Mouse (Mus musculus) midbrain, embryonic 16.5 days (tissue): ENCODE measurements at regions not wholly inside any gene's neighbourhood (a gene's known extent, or its start where the extent isn't known, plus 50 kb on each side); places are given as distances from the start of the nearest gene placed in this dataset.
A peak's percentile ranks its signal among the peaks of the same experiment; 100 is the strongest.

Source experiments
- ATAC-seq: fragments of 200-750 bp; cut with Nextera tagmentation; 2 replicates; pipeline ENCODE4 v1.8.0; 2017; ENCODE audit warnings: moderate TSS enrichment
- H3K27ac ChIP-seq: fragments of 300-500 bp; sonication (generic); 2 replicates; pipeline ENCODE4 v1.5.1; 2014; ENCODE audit warnings: mild to moderate bottlenecking, low read length, mixed read lengths
- H3K27me3 ChIP-seq: fragments of 300-500 bp; sonication (generic); 2 replicates; pipeline ENCODE4 v1.6.1; 2014; ENCODE audit warnings: low read depth, low read length, mixed read lengths; ENCODE audit not compliant: control insufficient read depth, insufficient read depth
- H3K36me3 ChIP-seq: fragments of 300-500 bp; sonication (generic); 2 replicates; pipeline ENCODE4 v1.6.1; 2014; ENCODE audit warnings: mild to moderate bottlenecking, low read length, moderate library complexity, mixed read lengths; ENCODE audit not compliant: control insufficient read depth, insufficient read depth
- H3K4me1 ChIP-seq: fragments of 300-500 bp; sonication (generic); 2 replicates; pipeline ENCODE4 v1.6.1; 2014; ENCODE audit warnings: mild to moderate bottlenecking, low read length, mixed read lengths; ENCODE audit not compliant: control insufficient read depth, insufficient read depth
- H3K4me2 ChIP-seq: fragments of 300-500 bp; sonication (generic); 2 replicates; pipeline ENCODE4 v1.6.1; 2014; ENCODE audit warnings: mild to moderate bottlenecking, low read length, mixed read lengths
- H3K4me3 ChIP-seq: fragments of 300-500 bp; sonication (generic); 2 replicates; pipeline ENCODE4 v1.5.1; 2014; ENCODE audit warnings: low read depth, mild to moderate bottlenecking, low read length, moderate library complexity, mixed read lengths
- H3K9ac ChIP-seq: fragments of 300-500 bp; sonication (generic); 2 replicates; pipeline ENCODE4 v1.6.1; 2014; ENCODE audit warnings: low read depth, low read length, mixed read lengths
- H3K9me3 ChIP-seq: fragments of 300-500 bp; sonication (generic); replicated peaks from 2 replicates; pipeline ENCODE4 v1.6.1; 2014; ENCODE audit warnings: mild to moderate bottlenecking, low read length, mixed read lengths; ENCODE audit not compliant: control insufficient read depth, poor library complexity, severe bottlenecking
- WGBS: fragments of 180-500 bp; shearing (Covaris S2); extraction: QIAGEN DNeasy Blood & Tissue Kit; methylation state at CpG from one replicate; pipeline ENCODE4 v1.1.7; 2014; 5-methylcytosine and 5-hydroxymethylcytosine counted together

DNA sequence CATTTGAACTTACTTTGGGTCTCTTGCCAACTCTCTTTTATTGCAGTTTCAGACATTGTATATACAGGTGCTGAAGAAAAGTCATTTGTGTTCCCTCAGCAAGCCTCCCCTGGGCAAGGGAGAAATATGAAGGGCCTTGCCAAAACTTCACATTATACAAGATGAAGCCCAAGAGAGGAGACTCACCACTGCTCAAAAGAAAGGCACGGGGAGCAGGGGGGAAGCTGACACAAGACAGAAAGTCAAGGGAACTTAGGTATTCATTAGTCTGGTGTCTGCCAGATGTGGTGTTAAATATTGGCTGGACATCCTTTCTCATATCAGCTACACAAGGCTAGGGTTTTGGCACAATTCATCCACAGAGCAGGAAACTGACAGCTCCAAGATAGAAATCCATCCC is 272.0 kb downstream of the Sorl1 start:
- Histone ChIP-seq H3K27me3 (no peaks in the 10 kb centered on the region), H3K27ac (no peak overlapping the region), H3K9ac (no peak overlapping the region), H3K4me3 (no peak overlapping the region), H3K4me1 (peaks cover 2% of the 10 kb centered on the region; the same call in 1 of the 2 replicates), H3K9me3 (no peaks in the 10 kb centered on the region), H3K36me3 (no peaks in the 10 kb centered on the region), H3K4me2 (no peak overlapping the region)
- no peak for ATAC-seq
- WGBS = 86% methylated on average over 1 of the region's 1 CpGs

DNA sequence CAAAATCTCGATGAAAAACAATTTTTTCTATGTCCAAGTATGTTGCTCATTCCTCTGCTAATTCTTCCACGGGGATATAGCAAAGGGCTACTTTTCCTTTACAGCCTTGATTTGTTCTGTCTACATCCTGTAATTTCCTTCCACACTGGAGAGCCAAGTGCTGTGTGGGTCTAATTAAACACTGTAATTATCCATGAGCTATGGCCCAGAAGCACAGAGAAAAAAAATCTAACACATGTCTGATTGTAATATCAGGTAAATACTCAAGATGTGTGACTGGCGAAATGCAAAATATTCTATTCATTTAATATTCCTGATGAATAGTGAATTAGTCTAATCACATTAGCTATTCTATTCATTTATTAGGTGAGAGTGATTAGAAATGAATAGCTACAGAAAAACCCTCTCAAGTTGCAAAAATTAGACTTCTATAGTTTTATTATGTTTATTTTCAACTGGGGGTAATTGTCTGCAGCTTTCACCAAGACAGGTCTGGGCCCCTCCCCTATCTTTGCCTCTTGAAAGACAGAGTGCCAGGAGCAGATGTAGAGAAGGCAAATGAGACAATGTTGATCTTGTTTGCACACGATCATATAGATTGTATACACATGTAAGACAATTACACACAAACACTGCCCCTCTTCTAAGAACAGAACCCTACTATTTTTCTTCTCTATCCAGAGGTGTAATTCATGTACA is 274.3 kb downstream of the Sorl1 start:
- no peaks in the 10 kb centered on the region for H3K27me3 ChIP-seq
- no peaks in the 10 kb centered on the region for H3K4me1 ChIP-seq
- no peak overlapping the region for H3K4me2 ChIP-seq
- no peak for ATAC-seq
- 69% methylated on average over 4 of the region's 4 CpGs for WGBS
- H3K9ac ChIP-seq = no peak overlapping the region
- H3K36me3 ChIP-seq = no peaks in the 10 kb centered on the region
- no peak overlapping the region for H3K4me3 ChIP-seq
- H3K27ac ChIP-seq = no peak overlapping the region
- no peaks in the 10 kb centered on the region for H3K9me3 ChIP-seq

DNA sequence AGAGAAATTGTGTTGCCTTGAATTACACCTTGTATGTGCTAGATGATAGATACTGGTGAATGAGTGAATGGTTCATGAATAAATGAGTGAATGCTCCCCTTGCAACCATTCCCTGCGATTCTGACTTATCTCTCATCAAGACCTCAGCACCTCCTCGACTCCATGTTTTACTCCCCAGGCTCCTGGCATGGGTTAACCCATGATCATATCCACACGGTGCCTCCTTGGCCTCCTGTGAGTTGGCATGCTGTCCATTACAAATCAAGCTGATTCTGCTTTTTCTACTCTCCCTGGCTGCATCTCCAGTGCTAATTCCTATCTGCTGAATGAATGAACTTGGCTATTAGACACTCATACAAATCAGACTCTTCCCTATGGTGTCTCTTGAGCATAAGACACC is 279.5 kb downstream of the Sorl1 start:
- H3K36me3 ChIP-seq = no peaks in the 10 kb centered on the region
- no peak overlapping the region for H3K9ac ChIP-seq
- H3K4me3 ChIP-seq = no peak overlapping the region
- H3K9me3 ChIP-seq = no peaks in the 10 kb centered on the region
- no peaks in the 10 kb centered on the region for H3K4me1 ChIP-seq
- H3K4me2 ChIP-seq = no peak overlapping the region
- 89% methylated on average over 3 of the region's 3 CpGs for WGBS
- H3K27ac ChIP-seq = no peak overlapping the region
- no peaks in the 10 kb centered on the region for H3K27me3 ChIP-seq
- ATAC-seq = no peak

DNA sequence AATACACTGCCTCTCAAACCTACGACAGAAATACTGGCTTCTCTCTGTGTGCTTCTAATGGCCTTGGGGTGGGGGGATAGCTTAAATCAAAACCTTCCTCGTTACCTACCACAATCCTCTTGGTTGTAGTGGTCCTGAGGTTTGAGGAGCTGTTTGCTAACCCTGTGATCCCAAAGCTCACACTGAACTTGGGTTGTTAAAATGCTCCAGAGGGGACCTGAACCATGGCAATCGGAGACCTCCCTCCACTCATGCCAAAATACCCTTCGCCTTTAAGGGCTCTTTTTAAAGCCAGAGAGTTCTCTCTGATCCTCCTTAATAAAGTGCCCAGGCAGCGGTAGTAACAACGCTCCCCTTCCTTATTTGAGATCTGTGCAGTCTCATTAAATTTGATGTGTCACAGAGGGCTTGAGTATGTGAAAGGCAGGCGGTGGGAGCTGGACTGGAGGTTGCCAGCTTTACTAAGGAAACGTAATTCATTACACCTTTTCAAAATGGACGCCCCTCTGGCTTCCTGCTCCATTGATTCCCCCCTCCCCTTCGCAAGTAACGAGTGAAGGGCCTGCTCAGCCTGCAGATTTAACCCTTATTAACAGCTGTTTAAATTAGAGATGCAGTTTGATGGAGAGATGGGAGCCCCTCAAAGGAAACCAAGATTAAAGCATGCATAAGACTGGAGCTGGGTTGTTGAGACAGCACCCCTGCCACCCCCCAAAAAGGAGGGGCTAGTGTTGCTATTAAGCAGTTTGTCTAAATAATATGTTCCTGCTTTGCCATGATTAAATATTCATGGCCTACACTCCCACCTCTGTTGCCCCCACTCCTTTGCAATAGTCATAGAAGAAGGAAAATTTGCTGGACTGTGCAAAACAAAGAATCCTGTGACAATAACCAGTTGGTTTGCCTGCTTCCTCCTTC is 289.4 kb downstream of the Sorl1 start:
- Histone ChIP-seq H3K4me2 (no peak overlapping the region), H3K27ac (peak overlapping the region; percentile 60), H3K27me3 (no peaks in the 10 kb centered on the region), H3K4me3 (no peak overlapping the region), H3K36me3 (no peaks in the 10 kb centered on the region), H3K9ac (peak overlapping the region; percentile 16; the same call in 1 of the 2 replicates), H3K4me1 (peaks cover 10% of the 10 kb centered on the region; the same call in 1 of the 2 replicates), H3K9me3 (no peaks in the 10 kb centered on the region)
- 31% methylated on average over 11 of the region's 11 CpGs for WGBS
- peak; percentile 80 for ATAC-seq

DNA sequence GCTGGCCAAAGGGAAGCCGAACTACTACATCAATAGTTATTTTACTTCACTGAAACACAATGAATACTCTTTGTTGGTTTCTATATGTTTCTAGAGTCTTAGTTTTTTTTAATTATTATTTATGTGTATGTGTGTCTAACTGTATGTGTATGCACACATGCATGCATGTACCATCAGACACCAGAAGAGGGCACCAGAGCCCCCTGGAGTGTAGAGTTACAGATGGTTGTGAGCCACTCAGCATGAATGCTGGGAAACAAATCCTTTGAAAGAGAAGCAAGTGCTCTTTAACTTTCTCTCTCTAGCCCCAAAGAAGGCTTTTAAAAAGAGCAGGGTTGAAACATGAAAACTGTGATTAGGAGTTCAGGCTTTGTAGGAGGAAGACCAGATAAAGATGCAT is 290.7 kb downstream of the Sorl1 start:
- Histone ChIP-seq H3K4me3 (no peak overlapping the region), H3K4me2 (no peak overlapping the region), H3K4me1 (peaks cover 10% of the 10 kb centered on the region; the same call in 1 of the 2 replicates), H3K36me3 (no peaks in the 10 kb centered on the region), H3K27me3 (no peaks in the 10 kb centered on the region), H3K9ac (no peak overlapping the region), H3K27ac (no peak overlapping the region), H3K9me3 (no peaks in the 10 kb centered on the region)
- WGBS = 98% methylated on average over 1 of the region's 1 CpGs
- ATAC-seq = no peak

DNA sequence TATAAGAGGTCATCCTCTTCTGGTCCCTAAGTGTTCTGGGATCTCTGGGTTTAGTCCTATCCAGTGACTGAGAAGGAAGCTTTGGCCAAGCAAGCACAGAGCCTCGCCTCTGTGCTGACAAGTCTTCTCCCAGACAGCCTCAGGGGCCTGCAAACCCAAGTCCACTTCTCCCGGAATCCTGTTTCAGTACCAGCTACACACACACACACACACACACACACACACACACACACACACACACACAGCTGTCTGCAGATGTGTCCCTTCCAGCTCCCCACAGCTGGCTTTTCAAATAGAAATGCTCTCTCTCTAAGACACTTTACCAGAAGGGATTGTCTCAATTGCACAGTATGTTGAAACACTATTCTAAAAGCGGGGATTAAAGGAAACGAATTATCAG is 296.7 kb downstream of the Sorl1 start:
- no peak overlapping the region for H3K9ac ChIP-seq
- WGBS = 65% methylated on average over 4 of the region's 4 CpGs
- ATAC-seq = no peak

DNA sequence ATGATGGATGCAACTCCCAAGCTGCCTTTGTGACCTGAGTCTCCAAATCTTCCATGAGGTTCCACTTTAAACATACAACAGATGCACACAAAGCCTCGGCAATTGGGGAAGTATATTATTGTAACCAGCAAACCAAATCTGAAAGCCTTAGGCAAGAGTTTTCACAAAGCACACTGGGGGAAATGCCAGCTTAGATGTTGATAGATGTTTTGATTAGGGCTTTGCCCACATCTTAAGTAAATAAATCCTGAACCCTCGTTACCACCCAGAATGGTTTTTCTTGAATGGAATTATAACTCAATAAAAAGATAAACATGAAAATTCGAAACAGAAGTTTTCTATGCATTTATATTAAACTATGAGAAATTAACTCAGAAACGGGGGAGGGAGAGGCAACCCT is 302.7 kb downstream of the Sorl1 start:
- no peak overlapping the region for H3K4me3 ChIP-seq
- H3K4me2 ChIP-seq = no peak overlapping the region
- no peaks in the 10 kb centered on the region for H3K27me3 ChIP-seq
- no peaks in the 10 kb centered on the region for H3K36me3 ChIP-seq
- no peak overlapping the region for H3K27ac ChIP-seq
- ATAC-seq = no peak
- H3K9ac ChIP-seq = no peak overlapping the region
- H3K4me1 ChIP-seq = no peaks in the 10 kb centered on the region
- WGBS = 78% methylated on average over 4 of the region's 4 CpGs
- no peaks in the 10 kb centered on the region for H3K9me3 ChIP-seq

More for the DNA sequence above, 296.7 kb downstream of the Sorl1 start:
- Histone ChIP-seq H3K4me2 (no peak overlapping the region), H3K36me3 (no peaks in the 10 kb centered on the region), H3K4me3 (no peak overlapping the region), H3K4me1 (no peaks in the 10 kb centered on the region), H3K27me3 (no peaks in the 10 kb centered on the region), H3K27ac (no peak overlapping the region), H3K9me3 (no peaks in the 10 kb centered on the region)

DNA sequence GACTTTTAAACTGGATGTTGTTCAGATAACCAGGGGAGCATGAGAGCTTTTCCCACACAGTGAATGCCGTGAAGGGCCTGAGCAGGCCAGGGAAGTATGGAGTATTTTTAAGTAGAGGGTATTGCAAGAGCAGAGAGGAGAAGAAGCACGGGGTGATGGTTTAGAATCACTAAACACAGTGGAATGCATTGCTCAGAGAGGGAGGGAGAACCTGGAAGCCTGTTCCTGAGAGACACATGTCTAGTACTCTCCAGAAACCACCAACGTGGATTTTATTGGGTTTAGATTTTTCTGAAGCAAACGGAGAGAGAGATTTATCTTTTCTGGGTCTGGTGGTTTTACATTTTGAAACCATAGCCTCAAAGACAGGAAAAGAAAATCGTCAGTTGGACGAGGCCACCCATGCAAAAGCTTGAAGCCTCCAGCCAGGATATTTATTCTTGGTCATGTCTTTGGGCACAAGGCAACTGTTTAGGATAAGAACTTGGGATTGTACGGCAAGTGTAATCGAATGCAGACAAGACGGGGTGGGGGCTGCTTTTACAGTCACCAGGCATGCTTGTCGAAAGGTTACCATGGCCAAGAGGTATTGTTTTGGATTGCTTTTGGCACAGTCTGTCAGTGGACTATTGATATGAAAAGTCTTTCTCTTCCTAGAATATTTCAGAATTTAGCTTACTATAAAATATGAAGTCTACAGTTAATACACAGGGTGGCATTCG is 306.2 kb downstream of the Sorl1 start:
- 77% methylated on average over 11 of the region's 11 CpGs for WGBS
- no peak for ATAC-seq

More for the DNA sequence above, 306.2 kb downstream of the Sorl1 start:
- no peaks in the 10 kb centered on the region for H3K4me1 ChIP-seq
- no peaks in the 10 kb centered on the region for H3K27me3 ChIP-seq
- H3K4me3 ChIP-seq = no peak overlapping the region
- H3K27ac ChIP-seq = no peak overlapping the region
- no peaks in the 10 kb centered on the region for H3K9me3 ChIP-seq
- no peak overlapping the region for H3K9ac ChIP-seq
- H3K36me3 ChIP-seq = no peaks in the 10 kb centered on the region
- no peak overlapping the region for H3K4me2 ChIP-seq
